Mouse (Mus musculus) spleen, postnatal 14 days (tissue): ENCODE measurements around the gene Kti12.

ENCODE experiments used
- DNase-seq, 2 experiments: peaks; one replicate each; pipeline ENCODE4 v3.0.0; 2021 to 2022; ENCODE audit warnings: low spot score in 2 of 2

Kti12 gene

DNA sequence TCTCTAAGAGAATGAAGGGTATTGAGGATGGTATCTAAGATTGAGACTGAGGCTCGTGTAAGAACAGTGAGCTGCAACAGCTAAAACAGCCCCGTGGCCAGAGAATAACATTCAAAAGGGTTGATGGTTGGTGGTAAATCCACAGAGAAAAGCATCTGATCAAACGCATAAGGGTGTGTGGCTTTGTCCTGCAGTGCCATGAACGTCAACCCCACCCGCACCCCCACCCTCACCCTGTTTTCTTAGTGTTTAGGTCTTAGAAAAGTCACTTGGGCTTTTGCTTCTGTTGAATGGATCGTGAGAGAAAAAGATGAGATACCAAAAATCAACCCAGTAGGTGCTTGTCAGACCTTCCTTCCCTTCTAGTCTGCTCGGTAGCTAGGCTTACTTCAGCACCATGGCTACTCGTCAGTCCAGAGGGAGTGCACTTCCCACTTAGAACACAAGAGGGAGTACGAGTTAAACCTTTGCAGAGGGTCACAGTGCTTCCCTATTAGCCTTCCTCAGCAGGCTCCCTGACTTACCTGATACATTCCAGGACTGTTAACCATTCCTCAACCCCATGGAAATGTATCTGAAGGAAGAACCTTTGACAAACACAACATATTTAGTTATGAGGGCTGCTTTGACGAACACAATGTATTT lies 22.3 kb downstream of the Kti12 start:
- peak; percentile 18 to 70 for DNase-seq

DNA sequence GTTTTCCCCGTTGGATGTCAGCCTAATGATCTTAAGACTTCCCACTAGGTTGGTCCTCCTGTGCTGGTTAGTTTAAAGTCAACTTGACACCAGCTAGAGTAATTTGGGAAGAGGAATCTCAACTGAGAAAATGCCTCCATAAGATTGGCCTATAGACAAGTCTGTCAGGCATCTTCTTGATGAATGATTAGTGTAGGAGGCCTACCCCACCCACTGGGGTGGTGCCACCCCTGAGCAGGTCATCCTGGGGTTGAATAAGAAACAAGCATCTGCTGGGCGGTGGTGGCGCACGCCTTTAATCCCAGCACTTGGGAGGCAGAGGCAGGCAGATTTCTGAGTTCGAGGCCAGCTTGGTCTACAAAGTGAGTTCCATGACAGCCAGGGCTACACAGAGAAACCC lies 26.2 kb downstream of the Kti12 start:
- DNase-seq: no peak

DNA sequence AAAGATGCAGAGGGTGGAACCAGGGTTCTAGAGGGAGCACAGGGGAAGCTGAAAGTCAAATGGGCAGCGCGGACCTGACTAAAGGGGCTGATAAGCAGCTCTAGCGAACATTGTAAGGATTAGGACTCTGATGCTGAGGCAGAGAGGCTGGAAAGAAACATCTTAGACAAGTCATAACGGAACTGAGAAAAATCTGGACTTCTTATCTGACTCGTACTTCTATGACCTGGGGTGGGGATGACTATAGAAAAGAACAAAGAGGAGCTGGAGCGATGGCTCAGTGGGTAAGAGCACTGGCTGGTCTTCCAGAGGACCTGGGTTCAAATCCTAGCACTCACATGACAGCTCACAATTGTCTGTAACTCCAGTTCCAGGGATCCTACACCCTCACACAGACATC lies 30.3 kb downstream of the Kti12 start:
- DNase-seq: no peak

DNA sequence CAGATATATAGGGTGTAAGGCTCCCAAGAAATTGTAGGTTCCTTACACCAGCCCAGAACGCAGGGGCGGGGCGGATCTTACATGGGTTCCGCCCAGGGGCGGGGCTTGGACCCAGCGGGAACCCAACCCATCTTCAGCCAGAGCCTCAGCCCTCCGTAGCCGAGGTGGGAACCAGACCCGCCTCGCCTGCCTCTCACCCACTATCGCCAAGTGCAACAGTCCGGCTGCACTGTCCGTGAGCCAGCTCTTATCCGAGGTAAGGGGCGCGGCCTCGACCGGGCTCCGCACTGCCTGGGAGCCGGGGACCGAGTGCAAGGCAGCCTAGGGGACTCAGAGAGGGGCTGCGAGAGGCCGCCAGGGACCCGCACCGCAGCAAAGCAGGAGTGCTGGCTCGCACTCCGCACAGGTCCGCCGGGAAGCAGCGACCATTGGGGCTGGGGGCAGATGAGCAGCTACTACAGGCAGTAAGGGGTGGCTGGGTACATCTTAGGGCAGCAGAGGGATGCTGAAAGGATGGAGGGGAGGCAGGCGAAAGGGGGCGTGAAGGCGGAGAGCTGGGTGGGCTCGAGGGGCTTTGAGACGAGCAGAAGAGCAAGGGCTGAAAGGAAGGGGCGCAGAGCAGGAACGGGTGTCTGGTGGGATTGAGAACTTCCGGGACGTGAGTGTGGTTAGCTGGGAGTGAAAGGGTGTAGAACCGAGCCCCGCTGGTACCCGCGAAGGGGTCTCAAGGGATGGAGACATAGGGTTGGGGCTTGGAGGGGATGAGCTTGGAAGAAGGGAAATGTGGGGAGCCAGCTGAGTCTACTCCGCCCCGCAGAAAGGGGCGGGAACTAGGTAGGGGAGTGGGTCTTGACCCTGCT lies 31.6 kb downstream of the Kti12 start, which contains the start of gene Rab3b:
Gene Rab3b, plus strand, starts transcription at position 101 of the 860 bp plus-strand sequence.
- DNase-seq: peak; percentile 38 to 50

DNA sequence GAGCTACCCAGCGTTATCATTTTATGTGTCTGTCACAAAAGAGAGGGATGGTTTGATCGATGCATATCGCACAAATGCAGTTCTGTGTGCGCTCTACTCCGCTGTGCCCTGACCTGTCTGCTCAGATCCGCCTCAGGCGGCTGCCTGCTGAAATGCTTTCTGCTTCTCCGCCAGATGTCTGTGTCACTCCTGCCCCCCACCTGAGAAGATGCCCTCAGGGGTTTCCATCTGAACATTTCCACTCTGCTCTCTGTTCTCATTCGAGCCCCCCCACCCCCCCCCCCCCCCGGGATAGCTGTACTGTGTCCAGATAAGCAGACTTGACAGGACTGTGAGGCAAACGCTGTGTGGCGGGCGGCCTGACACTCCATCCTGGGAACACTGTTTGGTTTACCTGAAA lies 36.2 kb downstream of the Kti12 start:
- no peak for DNase-seq

DNA sequence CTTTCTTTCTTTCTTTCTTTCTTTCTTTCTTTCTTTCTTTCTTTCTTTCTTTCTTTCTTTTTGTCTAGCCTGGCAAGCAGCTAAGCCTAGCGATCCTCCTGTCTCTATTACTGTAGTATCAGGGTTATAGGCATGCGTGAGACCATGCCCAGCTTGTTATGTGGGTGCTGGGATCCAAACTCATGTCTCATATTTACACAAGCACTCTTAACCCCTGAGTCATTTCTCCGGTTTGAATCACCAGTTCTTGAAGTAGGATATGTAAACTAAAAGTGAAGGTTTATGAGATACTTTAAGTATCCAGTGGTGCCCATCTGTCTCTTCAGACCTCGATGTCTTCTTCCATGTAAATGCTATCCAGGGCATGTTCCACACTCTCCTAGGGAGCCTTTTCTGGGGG lies 39.9 kb downstream of the Kti12 start:
- no peak for DNase-seq

DNA sequence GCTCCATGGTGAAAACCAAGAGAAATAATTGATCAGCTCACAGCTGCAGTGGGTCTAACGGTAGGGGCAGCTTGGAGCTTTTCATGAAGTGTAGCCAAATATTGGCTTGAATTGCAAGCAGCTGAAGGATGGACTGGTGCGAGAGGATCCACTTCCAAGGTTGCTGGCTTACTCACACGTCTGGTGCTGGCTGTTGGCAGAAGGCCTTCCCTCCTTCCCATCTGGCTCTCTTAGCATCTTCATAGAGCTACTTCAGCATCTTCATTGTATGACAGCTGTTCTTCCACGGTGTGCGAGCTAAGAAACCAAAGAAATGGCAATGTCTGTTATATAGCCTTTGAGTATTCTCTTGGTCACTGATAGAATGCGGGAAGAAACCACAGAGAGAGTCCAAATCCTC lies 43.3 kb downstream of the Kti12 start:
- DNase-seq: no peak
